Mouse (Mus musculus) limb, embryonic 12.5 days (tissue): ENCODE measurements around the gene Atp7b. TPM values are rescaled to one million over a fixed set of nuclear protein-coding genes. Genes with fewer than 3 reads are reported as not detected.

Source experiments
- ATAC-seq: fragments of 200-750 bp; cut with Nextera tagmentation; 2 replicates; pipeline ENCODE4 v1.8.0; 2017; ENCODE audit warnings: low read depth, moderate TSS enrichment; ENCODE audit not compliant: insufficient number of reproducible peaks, insufficient read depth, low FRiP score, low TSS enrichment
- H3K27ac ChIP-seq: fragments of 300-500 bp; sonication (generic); 2 replicates; pipeline ENCODE4 v1.5.1; 2016; ENCODE audit warnings: mild to moderate bottlenecking, moderate library complexity
- H3K27me3 ChIP-seq: fragments of 300-500 bp; sonication (generic); 2 replicates; pipeline ENCODE4 v1.6.1; 2016; ENCODE audit warnings: mild to moderate bottlenecking, moderate library complexity
- H3K36me3 ChIP-seq: fragments of 300-500 bp; sonication (generic); 2 replicates; pipeline ENCODE4 v1.6.1; 2016; ENCODE audit warnings: mild to moderate bottlenecking, moderate library complexity
- H3K4me1 ChIP-seq: fragments of 300-500 bp; sonication (generic); replicated peaks from 2 replicates; pipeline ENCODE4 v1.6.1; 2016
- H3K4me2 ChIP-seq: fragments of 300-500 bp; sonication (generic); 2 replicates; pipeline ENCODE4 v1.6.1; 2016; ENCODE audit warnings: mild to moderate bottlenecking, moderate library complexity
- H3K4me3 ChIP-seq: fragments of 300-500 bp; sonication (generic); replicated peaks from 2 replicates; pipeline ENCODE4 v1.5.1; 2016; ENCODE audit warnings: mild to moderate bottlenecking
- H3K9ac ChIP-seq: fragments of 300-500 bp; sonication (generic); replicated peaks from 2 replicates; pipeline ENCODE4 v1.6.1; 2016; ENCODE audit warnings: mild to moderate bottlenecking, moderate library complexity
- H3K9me3 ChIP-seq: fragments of 300-500 bp; sonication (generic); 2 replicates; pipeline ENCODE4 v1.6.1; 2016; ENCODE audit warnings: mild to moderate bottlenecking, moderate library complexity
- WGBS: fragments of 180-500 bp; shearing (Covaris S2); methylation state at CpG from one replicate; pipeline ENCODE4 v1.1.7; 2016; 5-methylcytosine and 5-hydroxymethylcytosine counted together
- polyA plus RNA-seq: library from polyadenylated mRNA; unstranded; fragments of >200 nt; fragmentation: Nextera tagmentation; extraction: Ambion mirVana; gene quantifications from 2 replicates; pipeline ENCODE4 v1.2.1, GENCODE M21; 2016

Atp7b gene
- polyA plus RNA-seq, 1 experiment from 2014 or later, result 0.97 TPM

DNA sequence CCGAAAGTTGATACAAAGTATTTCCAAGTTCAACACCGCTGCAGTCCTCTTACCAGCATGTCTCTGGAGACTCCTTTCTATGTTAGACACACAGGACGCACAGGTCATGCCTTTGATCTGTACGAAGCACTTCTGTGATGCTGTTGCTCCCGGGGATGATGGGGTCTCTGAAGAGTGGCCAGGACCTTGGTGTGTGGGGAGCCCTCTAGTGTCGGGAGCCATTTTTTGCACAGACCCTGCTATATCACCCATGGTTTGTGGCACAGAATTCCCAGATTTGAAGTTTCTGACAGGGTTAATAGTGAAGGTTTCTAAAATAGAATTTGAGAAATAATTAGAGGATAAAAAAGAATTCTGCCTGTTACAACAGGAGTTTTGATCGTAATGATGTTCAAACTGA is 37.9 kb downstream of the Atp7b start:
- no peaks in the 10 kb centered on the region for H3K27me3 ChIP-seq
- H3K27ac ChIP-seq, result no peak overlapping the region
- no peaks in the 10 kb centered on the region for H3K36me3 ChIP-seq
- WGBS, result 51% methylated on average over 7 of the region's 7 CpGs
- ATAC-seq, result no peak
- H3K4me1 ChIP-seq, result no peaks in the 10 kb centered on the region
- no peak overlapping the region for H3K4me3 ChIP-seq
- no peak overlapping the region for H3K9ac ChIP-seq
- H3K4me2 ChIP-seq, result no peak overlapping the region
- no peaks in the 10 kb centered on the region for H3K9me3 ChIP-seq

DNA sequence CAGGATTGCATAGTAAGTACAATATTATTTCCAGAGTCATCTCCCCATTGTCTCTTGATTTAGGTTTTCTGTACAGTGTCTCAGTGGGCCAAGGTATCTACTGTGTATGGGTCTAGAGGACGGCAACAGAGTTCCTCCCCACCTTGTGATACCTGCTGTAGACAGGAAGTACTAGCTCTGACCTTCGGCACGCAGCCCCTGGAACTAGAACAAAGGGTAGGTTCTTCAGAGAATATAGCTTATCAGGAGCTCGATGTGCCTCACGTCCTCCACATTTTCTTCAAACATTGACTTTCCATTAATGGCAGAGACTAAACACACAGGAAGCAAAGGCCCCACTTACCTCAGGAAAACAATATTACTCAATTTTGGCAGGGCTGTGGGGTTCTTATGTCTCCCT is 40.6 kb downstream of the Atp7b start:
- Histone ChIP-seq H3K27me3 (no peaks in the 10 kb centered on the region), H3K4me2 (no peak overlapping the region), H3K4me1 (no peaks in the 10 kb centered on the region), H3K9me3 (no peaks in the 10 kb centered on the region), H3K9ac (no peak overlapping the region), H3K36me3 (no peaks in the 10 kb centered on the region), H3K4me3 (no peak overlapping the region), H3K27ac (no peak overlapping the region)
- ATAC-seq, result no peak
- WGBS, result 92% methylated on average over 5 of the region's 5 CpGs

DNA sequence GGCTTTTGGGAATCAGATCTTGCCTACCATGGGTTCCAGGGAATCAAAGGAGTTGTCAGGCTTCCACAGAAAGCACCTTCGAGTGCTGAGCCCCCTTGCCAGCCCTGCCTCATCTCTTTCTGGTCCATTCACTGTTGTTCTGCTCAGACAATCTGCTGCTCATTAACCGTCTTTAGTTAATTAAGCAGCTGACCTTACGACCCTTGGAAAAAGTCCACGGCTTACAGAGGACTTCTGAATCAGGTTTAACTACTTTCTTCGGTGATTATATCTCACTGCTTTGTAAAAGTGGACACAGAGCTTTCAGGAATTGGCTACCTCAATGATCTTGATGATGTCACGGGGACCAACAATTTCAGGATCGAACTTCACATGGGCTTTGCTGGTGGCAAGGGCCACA is 42.4 kb downstream of the Atp7b start:
- Histone ChIP-seq H3K27me3 (no peaks in the 10 kb centered on the region), H3K36me3 (no peaks in the 10 kb centered on the region), H3K4me3 (no peak overlapping the region), H3K9me3 (no peaks in the 10 kb centered on the region), H3K27ac (no peak overlapping the region), H3K9ac (no peak overlapping the region), H3K4me1 (no peaks in the 10 kb centered on the region), H3K4me2 (no peak overlapping the region)
- WGBS, result 42% methylated on average over 7 of the region's 7 CpGs
- no peak for ATAC-seq

DNA sequence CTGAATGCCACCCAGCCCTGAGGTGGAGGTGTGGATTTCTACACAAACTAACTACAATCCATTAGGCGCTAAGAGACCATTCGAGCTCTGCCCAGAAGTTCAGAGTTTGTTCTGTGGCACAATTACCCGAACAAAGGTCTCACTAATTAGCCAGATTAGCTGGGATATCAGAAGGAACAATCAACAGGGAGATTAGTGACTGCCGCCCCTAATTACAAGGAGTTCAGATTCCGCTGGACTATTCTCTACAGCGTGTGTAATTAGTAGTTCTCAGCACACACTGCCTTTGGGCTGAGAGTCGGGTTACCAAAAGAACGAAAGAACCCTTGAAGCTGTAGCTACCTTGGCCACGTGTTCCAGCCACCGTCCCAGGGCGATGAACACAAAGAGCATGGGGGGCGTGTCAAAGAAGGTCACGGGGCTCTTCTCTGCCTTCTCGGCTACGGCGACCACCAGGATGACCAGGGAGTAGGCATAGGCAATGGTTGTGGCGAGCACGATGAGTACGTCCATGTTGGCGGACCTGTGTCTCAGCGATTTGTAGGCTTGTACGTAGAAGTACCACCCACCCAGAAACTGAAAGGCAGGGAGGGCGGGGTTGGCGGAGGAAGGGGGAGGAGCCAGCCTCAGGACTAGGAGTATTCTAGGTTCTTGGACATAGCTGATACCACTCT is 46.9 kb downstream of the Atp7b start:
- no peak; the same call in 1 of the 2 replicates for ATAC-seq
- WGBS, result 65% methylated on average over 24 of the region's 24 CpGs

GRCm38 (mm10) chr8:22009403-22009802 is 50.7 kb downstream of the Atp7b start:
- ATAC-seq, result no peak
- WGBS, result 59% methylated on average over 3 of the region's 3 CpGs
- no peak overlapping the region for H3K27ac ChIP-seq
- no peak overlapping the region for H3K4me3 ChIP-seq
- H3K4me2 ChIP-seq, result no peak overlapping the region
- no peaks in the 10 kb centered on the region for H3K9me3 ChIP-seq
- no peaks in the 10 kb centered on the region for H3K36me3 ChIP-seq
- no peak overlapping the region for H3K9ac ChIP-seq
- H3K4me1 ChIP-seq, result no peaks in the 10 kb centered on the region
- H3K27me3 ChIP-seq, result no peaks in the 10 kb centered on the region

More for the DNA sequence above, 46.9 kb downstream of the Atp7b start:
- Histone ChIP-seq H3K36me3 (no peaks in the 10 kb centered on the region), H3K4me3 (0 out of 2 replicates have a peak overlapping the region, but pooled peaks have one; percentile 13), H3K27ac (no peak overlapping the region), H3K9ac (no peak overlapping the region), H3K4me1 (no peaks in the 10 kb centered on the region), H3K9me3 (no peaks in the 10 kb centered on the region), H3K4me2 (no peak overlapping the region), H3K27me3 (no peaks in the 10 kb centered on the region)

DNA sequence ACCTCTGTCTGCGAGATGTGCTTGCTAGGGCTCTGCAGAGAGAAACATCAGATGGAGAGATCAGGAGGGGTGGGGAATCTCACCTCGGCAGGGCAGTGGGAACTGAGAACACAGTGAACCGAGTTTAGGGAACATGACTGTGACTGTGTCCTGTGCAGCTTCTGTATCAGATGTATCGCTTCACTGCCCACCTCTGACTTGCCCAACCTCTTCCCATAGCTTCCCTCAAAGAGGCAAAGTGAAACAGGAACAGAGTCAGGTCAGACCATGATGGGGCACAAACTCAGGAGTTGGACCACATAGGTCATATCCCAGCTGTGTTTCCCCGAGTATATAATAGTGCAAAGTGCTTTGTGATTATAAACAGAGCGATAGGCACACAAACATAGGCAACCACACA is 53.7 kb downstream of the Atp7b start:
- no peaks in the 10 kb centered on the region for H3K36me3 ChIP-seq
- 84% methylated on average over 6 of the region's 6 CpGs for WGBS
- no peak for ATAC-seq
- no peak overlapping the region for H3K27ac ChIP-seq
- no peaks in the 10 kb centered on the region for H3K9me3 ChIP-seq
- no peak overlapping the region for H3K4me2 ChIP-seq
- H3K27me3 ChIP-seq, result no peaks in the 10 kb centered on the region
- no peak overlapping the region for H3K9ac ChIP-seq
- no peak overlapping the region for H3K4me3 ChIP-seq
- no peaks in the 10 kb centered on the region for H3K4me1 ChIP-seq

DNA sequence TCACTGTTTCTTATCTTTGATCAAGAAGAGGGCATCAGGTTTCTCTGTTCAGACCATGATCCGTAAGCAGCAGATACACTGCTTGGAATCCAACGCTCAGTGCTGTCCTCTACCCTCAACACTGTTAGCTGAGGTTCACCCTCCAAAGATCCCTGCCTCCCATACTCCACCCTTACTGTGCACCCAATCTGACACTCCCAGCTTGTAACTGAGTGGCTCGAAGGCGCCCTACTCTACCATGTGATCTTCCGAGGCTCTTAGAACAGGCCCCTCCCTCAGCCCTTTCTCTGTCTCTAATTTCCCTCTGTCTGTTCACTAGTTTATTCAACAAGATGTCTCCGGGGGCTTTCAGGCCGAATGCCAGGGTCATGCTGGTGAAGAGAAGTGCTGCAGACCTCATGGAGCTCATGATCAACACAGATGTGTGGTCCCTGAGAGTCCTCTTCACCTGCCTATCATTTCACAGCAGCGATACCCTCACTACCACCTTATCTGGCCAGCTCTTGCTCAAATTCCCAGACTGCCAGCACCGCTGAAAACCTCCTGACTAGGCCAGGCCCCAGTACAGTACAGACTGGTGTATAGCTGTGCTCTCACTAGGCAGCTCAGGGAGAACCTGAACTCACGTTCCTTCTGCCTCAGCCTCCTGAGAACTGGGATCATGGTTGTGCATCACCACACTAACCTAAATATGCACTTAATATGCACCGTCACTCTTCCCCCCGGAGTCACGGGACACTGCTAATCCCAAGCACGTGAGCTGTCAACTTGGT is 55.2 kb downstream of the Atp7b start:
- H3K27me3 ChIP-seq, result no peaks in the 10 kb centered on the region
- 83% methylated on average over 14 of the region's 14 CpGs for WGBS
- H3K9ac ChIP-seq, result no peak overlapping the region
- no peaks in the 10 kb centered on the region for H3K36me3 ChIP-seq
- no peak overlapping the region for H3K27ac ChIP-seq
- ATAC-seq, result no peak
- H3K4me3 ChIP-seq, result no peak overlapping the region
- H3K4me2 ChIP-seq, result no peak overlapping the region
- H3K4me1 ChIP-seq, result no peaks in the 10 kb centered on the region
- no peaks in the 10 kb centered on the region for H3K9me3 ChIP-seq

DNA sequence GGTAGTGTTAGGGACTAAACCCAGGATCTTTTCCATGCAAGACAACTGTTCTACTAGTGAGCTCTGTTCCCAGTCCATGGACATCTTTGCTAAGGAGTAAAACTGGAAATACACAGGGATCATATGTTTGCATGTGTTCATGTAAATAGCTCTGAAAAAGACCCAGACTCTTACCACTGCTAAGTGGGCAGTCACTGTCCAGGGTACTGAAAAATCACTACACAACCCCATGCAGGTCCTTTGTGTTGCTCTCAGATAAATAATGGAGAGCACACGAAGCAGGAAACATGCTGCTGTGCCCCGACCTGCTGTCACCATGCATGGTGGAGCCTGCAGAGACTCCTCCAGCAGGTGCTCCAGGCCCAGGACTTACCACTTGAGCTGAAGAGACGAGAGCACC is 64.9 kb downstream of the Atp7b start:
- H3K4me2 ChIP-seq, result no peak overlapping the region
- no peaks in the 10 kb centered on the region for H3K36me3 ChIP-seq
- no peaks in the 10 kb centered on the region for H3K4me1 ChIP-seq
- no peak overlapping the region for H3K27ac ChIP-seq
- H3K27me3 ChIP-seq, result no peaks in the 10 kb centered on the region
- no peak overlapping the region for H3K9ac ChIP-seq
- ATAC-seq, result 0 out of 2 replicates have a peak, but pooled peaks have one; percentile 41
- H3K4me3 ChIP-seq, result no peak overlapping the region
- WGBS, result 50% methylated on average over 3 of the region's 3 CpGs
- no peaks in the 10 kb centered on the region for H3K9me3 ChIP-seq

GRCm38 (mm10) chr8:21992184-21992583 is 67.9 kb downstream of the Atp7b start:
- Histone ChIP-seq H3K36me3 (no peaks in the 10 kb centered on the region), H3K9ac (no peak overlapping the region), H3K9me3 (no peaks in the 10 kb centered on the region), H3K4me3 (no peak overlapping the region), H3K27me3 (no peaks in the 10 kb centered on the region), H3K4me2 (no peak overlapping the region), H3K27ac (no peak overlapping the region), H3K4me1 (no peaks in the 10 kb centered on the region)
- 20% methylated on average over 6 of the region's 6 CpGs for WGBS
- ATAC-seq, result no peak

- ATAC-seq, result no peak
- 69% methylated on average over 8 of the region's 8 CpGs for WGBS
- no peaks in the 10 kb centered on the region for H3K4me1 ChIP-seq
- no peaks in the 10 kb centered on the region for H3K9me3 ChIP-seq
- no peak overlapping the region for H3K27ac ChIP-seq
- no peak overlapping the region for H3K9ac ChIP-seq
- H3K36me3 ChIP-seq, result no peaks in the 10 kb centered on the region
- no peak overlapping the region for H3K4me3 ChIP-seq
- no peak overlapping the region for H3K4me2 ChIP-seq
- no peaks in the 10 kb centered on the region for H3K27me3 ChIP-seq
Measured at GRCm38 (mm10) chr8:21981664-21982337, 78.3 kb downstream of the Atp7b start.

- H3K27ac ChIP-seq, result no peak overlapping the region
- no peak for ATAC-seq
- no peaks in the 10 kb centered on the region for H3K27me3 ChIP-seq
- H3K9me3 ChIP-seq, result no peaks in the 10 kb centered on the region
- no peak overlapping the region for H3K4me3 ChIP-seq
- no peaks in the 10 kb centered on the region for H3K4me1 ChIP-seq
- no peaks in the 10 kb centered on the region for H3K36me3 ChIP-seq
- no peak overlapping the region for H3K9ac ChIP-seq
- no peak overlapping the region for H3K4me2 ChIP-seq
- 56% methylated on average over 4 of the region's 4 CpGs for WGBS
Measured at GRCm38 (mm10) chr8:21978193-21978592, 81.9 kb downstream of the Atp7b start.
